In the genomic region with DNA sequence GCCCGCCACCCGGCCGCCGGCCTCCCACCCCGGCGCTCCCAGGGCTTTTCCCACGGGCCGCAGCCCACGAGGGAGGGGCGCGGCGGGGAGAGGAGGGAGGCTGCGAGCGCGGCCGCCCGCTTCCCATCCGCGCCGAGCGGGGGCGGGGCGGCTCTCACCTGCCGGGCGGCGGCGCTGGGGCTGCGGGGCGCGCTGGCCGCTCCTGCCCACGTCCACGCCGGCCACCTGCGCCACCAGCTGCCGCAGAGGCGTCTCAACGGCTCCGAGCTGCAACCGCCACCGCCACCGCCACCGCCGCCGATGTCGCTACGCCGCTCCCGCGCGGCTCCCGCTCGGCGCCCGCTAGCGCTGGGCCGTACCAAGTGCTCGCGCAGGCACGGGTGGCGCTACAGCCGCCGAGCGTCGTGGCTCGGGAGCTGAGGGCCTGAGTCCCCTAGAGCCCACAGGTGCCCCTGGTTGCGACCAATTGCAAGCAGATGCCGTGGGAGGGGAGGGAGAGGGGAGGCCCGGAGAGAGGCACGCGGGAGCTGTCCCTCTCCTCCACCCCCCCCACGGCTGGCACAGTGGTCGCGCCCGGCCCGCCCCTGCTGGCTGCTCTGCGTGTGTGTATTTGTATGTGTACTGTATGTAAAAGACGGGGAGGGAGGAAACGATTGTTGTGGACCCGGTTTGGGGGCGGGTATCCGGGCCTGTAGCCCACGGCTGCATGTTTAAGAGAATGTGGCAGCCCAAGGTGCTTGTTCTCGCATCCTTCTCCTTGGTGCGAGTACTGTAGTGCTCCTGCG, we compare ENCODE assay signal across 8 mouse cellular contexts. TPM values are rescaled to one million over a fixed set of nuclear protein-coding genes. Genes with fewer than 3 reads are reported as not detected.
DNase-seq lines count a peak whose midpoint lies in the region; ATAC-seq and TF ChIP-seq lines count a peak whose summit lies in the region.

A gene (minus strand): TSS at position 343 of the 785 bp plus-strand sequence.

- WGBS in heart, embryonic 12.5 days, result under 1% methylated on average over 69 of the region's 86 CpGs
- under 1% methylated on average over 70 of the region's 86 CpGs for WGBS in kidney, postnatal 0 days
- WGBS in liver, embryonic 11.5 days, result under 1% methylated on average over 70 of the region's 86 CpGs
- WGBS in stomach, embryonic 14.5 days, result under 1% methylated on average over 73 of the region's 86 CpGs

- peaks cover 43% of the 10 kb centered on the region for H3K79me2 ChIP-seq in C2C12 (ENCODE audit: control insufficient read depth, insufficient read depth)

- H3K4me2 ChIP-seq in heart, embryonic 12.5 days, result peak within 1 kb of the TSS; percentile 72
- peak within 1 kb of the TSS; percentile 72 for H3K4me2 ChIP-seq in kidney, postnatal 0 days (ENCODE audit: low read length)
- H3K4me2 ChIP-seq in liver, embryonic 11.5 days, result peak within 1 kb of the TSS; percentile 84
- H3K4me2 ChIP-seq in stomach, embryonic 14.5 days (replicated peaks; ENCODE audit: low read depth, low read length), result peak within 1 kb of the TSS; percentile 57

- DNase-seq in brain, embryonic 14.5 days (ENCODE audit: low read depth), result peak; percentile 98
- DNase-seq in kidney, postnatal 0 days (ENCODE audit: low spot score), result peak; percentile 88
- DNase-seq in liver, embryonic 11.5 days (ENCODE audit: low spot score), result peak; percentile 89
- peak; percentile 95 for DNase-seq in naive thymus-derived CD4-positive, alpha-beta T cell, adult 2 months (ENCODE audit: low read depth)

- H3K4me1 ChIP-seq in erythroblast, embryonic 14.5 days (ENCODE audit: control insufficient read depth), result peaks cover 25% of the 10 kb centered on the region
- H3K4me1 ChIP-seq in heart, embryonic 12.5 days (replicated peaks), result peaks cover 12% of the 10 kb centered on the region
- 0 out of 2 replicates have a peak, but pooled peaks cover 4% of the 10 kb centered on the region for H3K4me1 ChIP-seq in kidney, postnatal 0 days (replicated peaks; ENCODE audit: insufficient read depth, low read length)
- peaks cover 8% of the 10 kb centered on the region; the same call in 1 of the 2 replicates for H3K4me1 ChIP-seq in liver, embryonic 11.5 days (replicated peaks; ENCODE audit: control insufficient read depth, insufficient read depth, low read length)
- peaks cover 7% of the 10 kb centered on the region; the same call in 1 of the 2 replicates for H3K4me1 ChIP-seq in stomach, embryonic 14.5 days (ENCODE audit: control insufficient read depth, insufficient read depth, low read length)

- peak within 1 kb of the TSS; percentile 94 for H3K27ac ChIP-seq in heart, embryonic 12.5 days (ENCODE audit: poor library complexity, severe bottlenecking)
- H3K27ac ChIP-seq in kidney, postnatal 0 days, result peak within 1 kb of the TSS; percentile 93
- H3K27ac ChIP-seq in liver, embryonic 11.5 days (ENCODE audit: low read depth, low read length), result peak within 1 kb of the TSS; percentile 95
- peak within 1 kb of the TSS; percentile 96 for H3K27ac ChIP-seq in stomach, embryonic 14.5 days (ENCODE audit: low read length)

- peak within 1 kb of the TSS; percentile 82 for H3ac ChIP-seq in C2C12 (ENCODE audit: control insufficient read depth, insufficient read length, low read depth)

- TF ChIP-seq CTCF in C2C12 (IDR thresholded peaks at IDR 0.05; ENCODE audit: control insufficient read depth, insufficient read depth, insufficient read length), result no peak
- TF ChIP-seq CTCF in brain, embryonic 14.5 days (IDR thresholded peaks at IDR 0.05; ENCODE audit: borderline replicate concordance, extremely low read depth, insufficient read depth, insufficient read length), result peak; percentile 56; the same call in 1 of the 2 replicates
- TF ChIP-seq CTCF in kidney, postnatal 0 days (IDR thresholded peaks at IDR 0.05; ENCODE audit: low read depth), result peak; percentile 44; the same call in 1 of the 2 replicates

- H3K4me3 ChIP-seq in C2C12 (ENCODE audit: insufficient read depth, poor library complexity, severe bottlenecking), result peak within 1 kb of the TSS; percentile 49
- peak within 1 kb of the TSS; percentile 91 for H3K4me3 ChIP-seq in erythroblast, embryonic 14.5 days (replicated peaks)
- peak within 1 kb of the TSS; percentile 82 for H3K4me3 ChIP-seq in heart, embryonic 12.5 days
- peak within 1 kb of the TSS; percentile 92 for H3K4me3 ChIP-seq in kidney, postnatal 0 days (replicated peaks; ENCODE audit: low read depth, low read length)
- H3K4me3 ChIP-seq in liver, embryonic 11.5 days (ENCODE audit: low read depth, low read length), result peak within 1 kb of the TSS; percentile 93
- H3K4me3 ChIP-seq in stomach, embryonic 14.5 days (ENCODE audit: low read depth, low read length), result peak within 1 kb of the TSS; percentile 87

- H3K79me3 ChIP-seq in C2C12 (ENCODE audit: low read depth), result peaks cover 36% of the 10 kb centered on the region

- peaks cover 30% of the 10 kb centered on the region for H3K36me3 ChIP-seq in C2C12 (ENCODE audit: control insufficient read depth, insufficient read depth)
- H3K36me3 ChIP-seq in erythroblast, embryonic 14.5 days (ENCODE audit: control insufficient read depth), result peaks cover 33% of the 10 kb centered on the region
- peaks cover 18% of the 10 kb centered on the region for H3K36me3 ChIP-seq in heart, embryonic 12.5 days
- H3K36me3 ChIP-seq in kidney, postnatal 0 days (ENCODE audit: insufficient read depth, low read length), result peaks cover 11% of the 10 kb centered on the region
- H3K36me3 ChIP-seq in liver, embryonic 11.5 days (ENCODE audit: control insufficient read depth, insufficient read depth, low read length), result peaks cover 7% of the 10 kb centered on the region
- peaks cover 17% of the 10 kb centered on the region; the same call in 1 of the 2 replicates for H3K36me3 ChIP-seq in stomach, embryonic 14.5 days (ENCODE audit: control insufficient read depth, insufficient read depth, low read length)

- H3K9me3 ChIP-seq in erythroblast, embryonic 14.5 days (ENCODE audit: control insufficient read depth, low read length), result no peaks in the 10 kb centered on the region
- no peaks in the 10 kb centered on the region for H3K9me3 ChIP-seq in heart, embryonic 12.5 days (replicated peaks)
- no peaks in the 10 kb centered on the region for H3K9me3 ChIP-seq in kidney, postnatal 0 days (replicated peaks; ENCODE audit: low read length)
- no peaks in the 10 kb centered on the region for H3K9me3 ChIP-seq in liver, embryonic 11.5 days (ENCODE audit: control insufficient read depth, low read length)
- H3K9me3 ChIP-seq in stomach, embryonic 14.5 days (ENCODE audit: control insufficient read depth, low read depth, low read length), result no peaks in the 10 kb centered on the region

- TF ChIP-seq POLR2A in brain, embryonic 14.5 days (IDR thresholded peaks at IDR 0.05; ENCODE audit: borderline replicate concordance, extremely low read depth, insufficient read depth, insufficient read length, poor library complexity, severe bottlenecking), result peak; percentile 96

- ATAC-seq in heart, embryonic 12.5 days (ENCODE audit: insufficient number of reproducible peaks, low FRiP score), result peak; percentile 92
- peak; percentile 95 for ATAC-seq in kidney, postnatal 0 days (replicated peaks; ENCODE audit: low FRiP score, low read depth)
- ATAC-seq in liver, embryonic 11.5 days (replicated peaks; ENCODE audit: low FRiP score), result peak; percentile 86
- peak; percentile 93 for ATAC-seq in stomach, embryonic 14.5 days (ENCODE audit: insufficient number of reproducible peaks, insufficient read depth, low FRiP score, low read depth)

- H3K9ac ChIP-seq in heart, embryonic 12.5 days, result peak within 1 kb of the TSS; percentile 85
- peak within 1 kb of the TSS; percentile 94 for H3K9ac ChIP-seq in kidney, postnatal 0 days (ENCODE audit: low read depth, low read length)
- peak within 1 kb of the TSS; percentile 96 for H3K9ac ChIP-seq in liver, embryonic 11.5 days (ENCODE audit: low read depth, low read length)
- peak within 1 kb of the TSS; percentile 87 for H3K9ac ChIP-seq in stomach, embryonic 14.5 days (replicated peaks; ENCODE audit: low read depth, low read length)

- no peaks in the 10 kb centered on the region for H3K27me3 ChIP-seq in C2C12 (ENCODE audit: control insufficient read depth, insufficient read depth, insufficient read length)
- no peaks in the 10 kb centered on the region for H3K27me3 ChIP-seq in erythroblast, embryonic 14.5 days (ENCODE audit: control insufficient read depth)
- H3K27me3 ChIP-seq in heart, embryonic 12.5 days (replicated peaks), result no peaks in the 10 kb centered on the region
- H3K27me3 ChIP-seq in kidney, postnatal 0 days (ENCODE audit: insufficient read depth, low read length), result no peaks in the 10 kb centered on the region
- H3K27me3 ChIP-seq in liver, embryonic 11.5 days (replicated peaks; ENCODE audit: control insufficient read depth, insufficient read depth, low read length), result no peaks in the 10 kb centered on the region
- no peaks in the 10 kb centered on the region for H3K27me3 ChIP-seq in stomach, embryonic 14.5 days (ENCODE audit: control insufficient read depth, insufficient read depth, low read length)

TF ChIP-seq in C2C12, 6 proteins besides CTCF, POLR2A, EP300 and RAD21:
- no peak for TF ChIP-seq USF1 (IDR thresholded peaks at IDR 0.05; ENCODE audit: low read depth)
- peak; percentile 52 for TF ChIP-seq MAX (IDR thresholded peaks at IDR 0.05)

RNA-seq across cellular contexts. Expression of the gene that starts here (rescaled TPM):
- polyA plus RNA-seq in C2C12 (2012; fragmentation: generic; extraction: Trizol), result 34.0 TPM
- polyA plus RNA-seq in brain, embryonic 14.5 days (2012; rRNA removed), result 298 and 304 TPM in 2 replicates
- polyA plus RNA-seq in erythroblast, embryonic 14.5 days (2012), result 8.5 TPM in 2 replicates
- polyA plus RNA-seq in heart, embryonic 12.5 days (2016; fragmentation: Nextera tagmentation; extraction: Ambion mirVana), result 119 and 127 TPM in 2 replicates
- polyA plus RNA-seq in kidney, postnatal 0 days (2015; fragmentation: Nextera tagmentation; extraction: Ambion mirVana), result 104 and 105 TPM in 2 replicates
- polyA plus RNA-seq in liver, embryonic 11.5 days (2014; fragmentation: Nextera tagmentation; extraction: Ambion mirVana), result 120 and 125 TPM in 2 replicates
- 137 and 148 TPM in 2 replicates for polyA plus RNA-seq in stomach, embryonic 14.5 days (2014; fragmentation: Nextera tagmentation; extraction: Ambion mirVana)

Comparison
In these comparisons a context has a peak if more than half of its experiments do, and no peak if none do; other contexts are left out.
1. Peak in every context shown above with its lines: DNase-seq, ATAC-seq, H3K4me3 ChIP-seq and H3K27ac ChIP-seq.